Mouse (Mus musculus) myocyte (in vitro differentiated cells): ENCODE data around the gene Lekr1. TPM values are rescaled to one million over a fixed set of nuclear protein-coding genes. Genes with fewer than 3 reads are reported as not detected.
A peak's percentile ranks its signal among the peaks of the same experiment; 100 is the strongest.

Experiments
- H3K27me3 ChIP-seq: one replicate; pipeline ENCODE4 v1.6.1; 2011; ENCODE audit not compliant: control insufficient read depth, insufficient read depth, insufficient read length
- H3K36me3 ChIP-seq: one replicate; pipeline ENCODE4 v1.6.1; 2011; ENCODE audit not compliant: control insufficient read depth, insufficient read depth
- H3K4me2 ChIP-seq: one replicate; pipeline ENCODE4 v1.6.1; 2011; ENCODE audit warnings: low read depth, control low read depth
- H3K4me3 ChIP-seq: one replicate; pipeline ENCODE4 v1.5.1; 2011; ENCODE audit warnings: mild to moderate bottlenecking, control low read depth, moderate library complexity
- H3K79me2 ChIP-seq: one replicate; pipeline ENCODE4 v1.6.1; 2011; ENCODE audit not compliant: control insufficient read depth, insufficient read depth
- H3ac ChIP-seq: one replicate; pipeline ENCODE4 v1.6.1; 2011; ENCODE audit not compliant: control insufficient read depth, insufficient read length
- CEBPB ChIP-seq: IDR thresholded peaks from 2 replicates; pipeline ENCODE4 v1.6.1; 2011; ENCODE audit warnings: mild to moderate bottlenecking, moderate library complexity; ENCODE audit not compliant: poor library complexity, insufficient read depth, severe bottlenecking
- E2F4 ChIP-seq: IDR thresholded peaks from one replicate; pipeline ENCODE4 v1.6.1; 2011; ENCODE audit warnings: mild to moderate bottlenecking, control low read depth, moderate library complexity; ENCODE audit not compliant: insufficient read depth
- MAX ChIP-seq: IDR thresholded peaks from one replicate; pipeline ENCODE4 v1.6.1; 2011; ENCODE audit warnings: low read depth, mild to moderate bottlenecking, control low read depth
- MYOD1 ChIP-seq, 3 experiments: IDR thresholded peaks; one replicate each; pipeline ENCODE4 v1.6.1; 2011; ENCODE audit warnings: control low read depth in 2 of 3, low read depth in 2 of 3, mild to moderate bottlenecking in 2 of 3, moderate library complexity in 1 of 3; ENCODE audit not compliant: insufficient read length in 2 of 3, control insufficient read depth in 1 of 3
- MYOG ChIP-seq, 3 experiments: IDR thresholded peaks; one replicate each; pipeline ENCODE4 v1.6.1; 2011; ENCODE audit warnings: control low read depth in 2 of 3, low read depth in 2 of 3, mild to moderate bottlenecking in 2 of 3; ENCODE audit not compliant: insufficient read length in 2 of 3, control insufficient read depth in 1 of 3, insufficient read depth in 1 of 3
- POLR2A ChIP-seq: IDR thresholded peaks from one replicate; pipeline ENCODE4 v1.6.1; 2011; ENCODE audit warnings: low read depth, mild to moderate bottlenecking, control low read depth, moderate library complexity; ENCODE audit not compliant: insufficient read length
- POLR2AphosphoS2 ChIP-seq: IDR thresholded peaks from one replicate; pipeline ENCODE4 v1.6.1; 2011; ENCODE audit warnings: low read depth, control low read depth; ENCODE audit not compliant: insufficient read length
- REST ChIP-seq: IDR thresholded peaks from one replicate; pipeline ENCODE4 v1.6.1; 2011; ENCODE audit warnings: mild to moderate bottlenecking, control low read depth, moderate library complexity; ENCODE audit not compliant: insufficient read depth, insufficient read length
- SRF ChIP-seq: IDR thresholded peaks from one replicate; pipeline ENCODE4 v1.6.1; 2011; ENCODE audit warnings: low read depth; ENCODE audit not compliant: control insufficient read depth, insufficient read length
- TCF12 ChIP-seq: IDR thresholded peaks from one replicate; pipeline ENCODE4 v1.6.1; 2011; ENCODE audit warnings: mild to moderate bottlenecking, control low read depth; ENCODE audit not compliant: poor library complexity, insufficient read depth, severe bottlenecking
- TCF3 ChIP-seq: IDR thresholded peaks from one replicate; pipeline ENCODE4 v1.6.1; 2011; ENCODE audit warnings: low read depth, control low read depth; ENCODE audit not compliant: insufficient read length
- USF1 ChIP-seq: IDR thresholded peaks from one replicate; pipeline ENCODE4 v1.6.1; 2011; ENCODE audit warnings: low read depth, mild to moderate bottlenecking, control low read depth, moderate library complexity
- polyA plus RNA-seq: library from polyadenylated mRNA; unstranded; fragments of >200 nt; fragmentation: generic; extraction: Trizol; gene quantifications from one replicate; pipeline ENCODE4 v1.2.1, GENCODE M21; 2012; ENCODE audit warnings: missing spikeins

Gene Lekr1
- polyA plus RNA-seq, 1 experiment = 0.65 TPM

DNA sequence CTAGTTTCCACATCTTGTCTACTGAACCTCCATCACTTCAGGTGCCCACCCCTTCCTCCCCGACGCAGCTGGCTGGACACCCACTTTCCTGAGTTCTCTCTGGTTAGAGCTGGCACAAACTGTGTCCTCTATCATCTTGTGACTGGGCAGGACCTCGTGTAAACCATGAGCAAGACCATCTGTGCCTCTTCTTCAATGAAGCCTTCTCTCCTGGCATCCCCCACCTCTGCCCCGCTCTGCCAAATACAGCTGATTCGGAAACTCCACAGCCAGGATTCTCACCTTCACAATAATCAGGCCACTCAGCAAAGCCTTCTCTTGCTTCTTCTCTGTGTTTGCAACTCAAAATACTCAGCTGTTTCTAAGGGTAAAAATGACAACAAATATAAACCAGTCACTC, 161.4 kb downstream of the Lekr1 start:
- H3ac ChIP-seq = no peak overlapping the region
- no peaks in the 10 kb centered on the region for H3K27me3 ChIP-seq
- no peaks in the 10 kb centered on the region for H3K36me3 ChIP-seq
- H3K79me2 ChIP-seq = no peaks in the 10 kb centered on the region
- no peak overlapping the region for H3K4me2 ChIP-seq
- no peak overlapping the region for H3K4me3 ChIP-seq
- TF ChIP-seq CEBPB (no peak), TCF12 (no peak), POLR2AphosphoS2 (no peak), MYOD1 (IDR thresholded peaks at IDR 0.05; ENCODE audit: control insufficient read depth in 1 of 3, insufficient read length in 2 of 3, low read depth in 2 of 3) (no peak), SRF (no peak), MYOG (IDR thresholded peaks at IDR 0.05; ENCODE audit: control insufficient read depth in 1 of 3, insufficient read depth in 1 of 3, insufficient read length in 2 of 3, low read depth in 2 of 3) (no peak), USF1 (no peak), POLR2A (no peak), MAX (no peak), TCF3 (no peak)

DNA sequence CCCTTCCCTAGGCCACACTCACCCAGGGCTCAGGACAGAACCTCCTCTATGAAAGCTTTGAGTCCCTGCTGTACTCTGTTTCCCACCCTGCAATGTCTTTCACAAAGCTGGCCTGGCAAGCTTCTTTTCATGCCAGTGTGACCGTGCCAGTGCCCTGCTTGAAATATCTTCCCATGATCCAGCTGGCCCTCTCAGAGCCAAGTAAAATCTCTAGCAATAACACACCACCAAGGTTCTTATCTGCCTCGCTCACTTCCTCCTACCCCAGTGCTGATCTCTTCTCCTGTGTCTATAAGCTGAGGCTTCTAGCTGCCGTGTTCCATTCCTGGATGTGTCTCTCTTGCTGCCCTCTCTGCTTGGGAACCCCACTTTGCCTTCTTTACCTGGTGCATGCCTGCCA, 162.0 kb downstream of the Lekr1 start:
- no peak overlapping the region for H3ac ChIP-seq

DNA sequence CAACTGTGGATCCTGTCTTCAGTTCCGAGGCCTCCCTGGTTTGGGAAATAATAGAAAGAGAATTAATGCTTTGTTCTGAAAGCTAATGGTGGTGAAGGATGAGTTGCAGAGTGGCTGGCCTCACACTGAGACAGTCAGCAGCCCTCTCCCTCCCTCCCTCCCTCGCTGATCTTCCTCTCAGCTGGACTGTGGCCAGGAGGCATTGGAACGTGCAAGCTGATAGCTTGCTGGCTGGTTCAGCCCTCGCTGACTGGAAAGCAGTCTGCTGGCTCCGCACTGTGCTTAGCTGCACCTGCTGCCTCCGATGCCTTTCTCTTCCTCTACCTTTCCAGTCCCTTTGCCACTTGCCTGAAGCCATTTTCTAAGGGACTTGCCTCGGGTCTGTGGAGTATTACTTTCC, 163.2 kb downstream of the Lekr1 start:
- Histone ChIP-seq H3K36me3 (no peaks in the 10 kb centered on the region), H3K4me3 (no peak overlapping the region), H3K79me2 (no peaks in the 10 kb centered on the region), H3ac (no peak overlapping the region), H3K4me2 (no peak overlapping the region), H3K27me3 (no peaks in the 10 kb centered on the region)
- TF ChIP-seq CEBPB = no peak
- TF ChIP-seq REST = no peak
- TF ChIP-seq SRF = no peak
- TF ChIP-seq MYOD1 (IDR thresholded peaks at IDR 0.05; ENCODE audit: control insufficient read depth in 1 of 3, insufficient read length in 2 of 3, low read depth in 2 of 3) = peak in 2 of 3 experiments; percentile 12 to 43

More for the DNA sequence above, 162.0 kb downstream of the Lekr1 start:
- no peaks in the 10 kb centered on the region for H3K27me3 ChIP-seq
- no peak overlapping the region for H3K4me2 ChIP-seq
- H3K79me2 ChIP-seq = no peaks in the 10 kb centered on the region
- TF ChIP-seq USF1 (no peak), MYOG (IDR thresholded peaks at IDR 0.05; ENCODE audit: control insufficient read depth in 1 of 3, insufficient read depth in 1 of 3, insufficient read length in 2 of 3, low read depth in 2 of 3) (no peak), POLR2A (no peak), TCF3 (no peak), POLR2AphosphoS2 (no peak), TCF12 (no peak), MAX (no peak), MYOD1 (IDR thresholded peaks at IDR 0.05; ENCODE audit: control insufficient read depth in 1 of 3, insufficient read length in 2 of 3, low read depth in 2 of 3) (no peak)
- no peaks in the 10 kb centered on the region for H3K36me3 ChIP-seq
- H3K4me3 ChIP-seq = no peak overlapping the region

DNA sequence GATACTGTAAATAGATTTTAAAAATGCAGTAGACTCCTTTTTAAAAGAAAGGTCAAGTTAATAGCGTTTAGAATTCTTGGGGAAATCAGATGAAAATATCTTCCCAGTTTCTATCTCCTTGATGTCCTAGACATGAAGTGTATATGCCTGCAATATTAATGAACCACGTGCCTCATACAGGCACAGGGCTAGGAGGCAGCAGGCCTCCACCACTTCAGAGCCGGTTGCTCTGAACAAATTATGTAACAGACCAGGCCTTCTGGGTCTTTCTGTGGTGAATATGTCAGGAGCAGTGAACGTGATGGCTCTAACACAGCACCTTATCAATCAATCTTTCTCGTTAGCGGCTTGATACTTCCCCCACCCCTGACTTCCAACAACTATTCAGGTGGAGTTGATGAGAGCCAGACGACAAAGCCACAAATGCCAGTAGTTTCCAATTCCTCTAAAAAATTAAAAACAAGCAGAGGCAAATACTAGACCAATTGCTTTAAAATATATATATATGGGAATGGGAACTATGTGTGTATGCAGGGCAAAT, 164.0 kb downstream of the Lekr1 start:
- Histone ChIP-seq H3K4me2 (no peak overlapping the region), H3ac (no peak overlapping the region), H3K79me2 (no peaks in the 10 kb centered on the region), H3K4me3 (no peak overlapping the region), H3K36me3 (no peaks in the 10 kb centered on the region), H3K27me3 (no peaks in the 10 kb centered on the region)
- no peak for TF ChIP-seq MYOD1 (IDR thresholded peaks at IDR 0.05; ENCODE audit: control insufficient read depth in 1 of 3, insufficient read length in 2 of 3, low read depth in 2 of 3)
- TF ChIP-seq POLR2AphosphoS2 = no peak
- TF ChIP-seq E2F4 = no peak
- TF ChIP-seq MAX = no peak
- TF ChIP-seq CEBPB = no peak
- no peak for TF ChIP-seq TCF12
- no peak for TF ChIP-seq POLR2A

DNA sequence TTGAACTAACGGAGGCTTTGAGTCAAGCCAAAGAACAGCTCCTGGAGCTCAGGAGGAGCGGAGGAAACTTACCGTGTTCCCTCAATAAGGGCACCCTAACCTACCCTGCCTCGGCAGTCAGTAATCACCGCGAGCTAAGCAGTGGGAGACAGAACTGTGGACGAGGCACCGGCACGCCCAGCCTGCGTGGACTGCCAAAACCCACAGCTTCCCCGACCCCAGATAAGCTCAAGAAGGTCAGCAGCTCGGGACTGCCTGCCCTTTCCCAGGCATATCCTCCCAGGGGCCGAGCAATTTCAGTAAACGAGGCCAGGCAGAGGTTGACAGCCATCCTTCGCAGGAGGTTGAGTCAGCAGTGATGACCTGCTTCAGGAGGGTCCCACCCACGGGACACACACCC, 164.8 kb downstream of the Lekr1 start:
- TF ChIP-seq SRF = no peak
- no peak for TF ChIP-seq E2F4
- no peak for TF ChIP-seq POLR2AphosphoS2

More for the DNA sequence above, 164.8 kb downstream of the Lekr1 start:
- Histone ChIP-seq H3ac (no peak overlapping the region), H3K36me3 (no peaks in the 10 kb centered on the region), H3K79me2 (no peaks in the 10 kb centered on the region), H3K27me3 (no peaks in the 10 kb centered on the region), H3K4me3 (no peak overlapping the region), H3K4me2 (no peak overlapping the region)
